Mouse (Mus musculus) cerebellum, adult 9-11 months (tissue): ENCODE measurements around the gene Cyp2d9.
"Not testable (repeated sequence)": the region's sequence is repeated elsewhere in the genome, so short reads cannot be mapped to it uniquely, and the experiment has no call there.

Experiments used
- DNase-seq: peaks from one replicate; pipeline ENCODE4 v3.0.0; 2022

Gene Cyp2d9

GRCm38 (mm10) chr15:82452133-82452532 is 18.9 kb downstream of the Cyp2d9 start:
- DNase-seq, result not testable (repeated sequence)

- DNase-seq, result not testable (repeated sequence)
Measured at GRCm38 (mm10) chr15:82453501-82453900, 20.3 kb downstream of the Cyp2d9 start.

- DNase-seq, result not testable (repeated sequence)
Measured at GRCm38 (mm10) chr15:82456086-82456790, 23.0 kb downstream of the Cyp2d9 start.

GRCm38 (mm10) chr15:82457064-82458021 is 24.1 kb downstream of the Cyp2d9 start:
- DNase-seq, result no peak

- DNase-seq, result not testable (repeated sequence)
Measured at GRCm38 (mm10) chr15:82459266-82459665, 26.0 kb downstream of the Cyp2d9 start.

- no peak for DNase-seq
Measured at GRCm38 (mm10) chr15:82464701-82465100, 31.5 kb downstream of the Cyp2d9 start.

- not testable (repeated sequence) for DNase-seq
Measured at GRCm38 (mm10) chr15:82494273-82494672, 61.0 kb downstream of the Cyp2d9 start.
